Mouse (Mus musculus) monocyte, adult 5-6 weeks (primary cell): ENCODE measurements around the gene Gm20517. TPM values are rescaled to one million over a fixed set of nuclear protein-coding genes. Genes with fewer than 3 reads are reported as not detected.

ENCODE experiments used
- ATAC-seq: fragments of 153-309, 156-312 bp; replicated peaks from 2 replicates; pipeline ENCODE4 v1.8.0; 2017; ENCODE audit warnings: mild to moderate bottlenecking; ENCODE audit not compliant: low TSS enrichment, insufficient number of reproducible peaks, severe bottlenecking, poor library complexity, low FRiP score
- total RNA-seq: library from RNA; stranded (forward); fragments of 200-1000, 200-491, 200-594 nt; gene quantifications from 3 replicates; pipeline ENCODE4 v1.2.3, GENCODE M21; 2017

The Gm20517 gene
- 0.21 to 4.1 TPM (median 3.4 TPM) in 3 replicates for total RNA-seq

DNA sequence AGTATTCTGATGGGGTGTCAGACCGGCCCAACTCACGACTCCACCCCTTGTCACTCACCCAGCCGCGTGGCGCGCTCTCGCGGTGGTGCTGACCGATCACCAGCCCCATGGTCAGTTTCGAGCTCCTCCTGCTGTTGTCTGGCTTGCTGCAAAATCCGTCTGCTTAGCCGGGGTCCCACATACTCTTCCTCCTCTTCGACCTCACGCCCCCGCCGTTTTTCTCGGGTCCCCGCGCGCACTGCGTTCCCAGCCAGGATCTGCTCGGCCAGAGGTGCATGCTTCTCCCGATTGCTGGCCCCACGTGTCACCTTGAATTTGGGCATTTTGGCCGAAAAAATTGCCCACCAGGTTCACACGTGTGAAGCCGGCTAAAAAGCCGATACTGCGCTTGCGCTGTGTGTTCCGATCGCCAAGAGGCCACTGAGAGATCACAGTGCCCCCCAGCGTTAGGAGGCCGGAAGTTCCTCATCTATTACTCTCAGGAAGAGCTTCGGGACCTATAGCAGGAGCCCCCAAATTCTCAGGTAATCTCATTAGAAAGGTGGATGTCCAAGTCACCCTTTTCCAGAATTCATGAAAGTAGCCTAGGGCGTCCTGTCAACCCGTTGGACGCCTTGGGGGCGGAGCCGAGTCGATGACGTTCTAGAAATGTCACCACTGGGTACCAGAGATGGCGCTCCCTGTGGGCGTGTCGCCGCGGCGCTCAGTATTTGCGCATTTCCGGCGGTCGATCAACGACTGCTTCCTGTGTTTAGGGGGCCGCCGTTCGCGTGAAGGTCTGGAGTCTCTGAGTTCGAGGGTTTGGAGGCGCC lies at the start of gene Gm20517, which contains the start of the genes Bysl and Med20:
TSS of gene Gm20517 (plus strand) at position 741 of the 812 bp plus-strand sequence.
TSS of gene Bysl (minus strand) at position 644 of the 812 bp plus-strand sequence.
TSS of gene Med20 (plus strand) at position 734 of the 812 bp plus-strand sequence.
- peak; percentile 91 for ATAC-seq

DNA sequence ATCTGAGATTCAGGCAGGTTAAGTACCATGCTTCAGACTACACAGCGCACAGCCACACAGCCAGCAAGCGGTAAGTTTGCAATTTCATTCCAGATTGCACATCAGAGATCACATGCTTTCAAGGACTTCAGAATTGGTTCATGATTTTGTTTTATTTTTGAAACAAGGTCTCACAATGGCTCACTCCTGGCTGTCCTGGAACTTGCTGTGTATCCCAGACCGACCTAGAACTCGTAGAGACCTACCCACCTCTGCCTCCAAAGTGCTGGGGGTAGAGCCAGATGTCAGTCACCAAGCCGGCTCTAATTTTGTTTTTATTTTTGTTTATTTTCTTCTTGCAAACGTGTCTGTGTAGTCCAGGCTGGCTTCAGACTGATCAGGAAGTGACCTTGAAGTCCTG lies 48.5 kb upstream of the Gm20517 start:
- no peak for ATAC-seq

- no peak for ATAC-seq
Measured at GRCm38 (mm10) chr17:47564612-47565011, 46.8 kb upstream of the Gm20517 start.

DNA sequence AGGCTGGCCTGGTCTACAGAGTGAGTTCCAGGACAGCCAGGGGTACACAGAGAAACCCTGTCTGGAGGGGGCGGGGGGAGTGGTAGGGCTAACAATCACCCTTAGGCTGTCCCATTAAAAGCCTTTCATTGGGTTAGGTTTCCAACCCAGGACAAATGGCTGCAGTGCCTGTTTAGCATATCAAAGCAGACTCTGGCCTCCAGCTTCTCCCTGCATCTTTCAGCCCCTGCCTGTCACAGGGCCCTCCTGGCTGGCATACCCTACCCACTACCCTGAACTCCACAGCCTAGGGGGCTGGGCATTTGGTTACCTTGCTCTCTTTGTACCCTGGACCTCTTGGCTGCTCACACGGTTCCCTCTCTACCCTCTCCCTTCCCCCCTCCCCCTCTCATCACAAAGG lies 45.3 kb upstream of the Gm20517 start:
- ATAC-seq = no peak

GRCm38 (mm10) chr17:47567271-47567670 lies 44.1 kb upstream of the Gm20517 start:
- ATAC-seq = no peak

GRCm38 (mm10) chr17:47568389-47568788 lies 43.0 kb upstream of the Gm20517 start:
- ATAC-seq = no peak

DNA sequence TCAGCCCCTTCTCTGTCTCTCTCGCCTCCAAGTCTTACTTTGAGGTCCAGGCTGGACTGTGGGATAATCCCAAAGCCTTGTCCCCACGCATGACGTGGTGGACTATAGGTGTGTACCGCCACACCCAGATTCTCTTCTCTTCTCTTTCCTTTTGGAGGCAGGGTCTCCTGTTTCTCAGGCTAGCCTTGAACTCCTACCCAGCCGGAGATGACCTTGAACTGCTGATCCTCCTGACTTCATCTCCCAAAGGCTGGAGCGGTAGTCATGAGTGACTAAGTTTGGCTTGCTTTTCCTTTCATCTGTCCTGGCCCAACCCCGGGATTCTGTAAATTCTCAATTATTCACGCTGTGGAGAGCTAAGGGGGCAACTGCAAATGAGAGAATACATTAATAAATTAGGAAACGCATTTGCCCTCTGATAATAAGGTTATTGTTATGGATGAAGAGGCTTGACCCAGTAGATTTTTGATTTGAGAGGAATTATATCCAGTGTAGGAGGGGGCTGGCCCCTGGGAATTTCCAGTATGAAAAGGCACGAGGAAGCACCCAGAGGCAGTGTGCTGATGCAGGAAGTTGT lies 42.4 kb upstream of the Gm20517 start:
- ATAC-seq = no peak

GRCm38 (mm10) chr17:47571621-47572020 lies 39.8 kb upstream of the Gm20517 start:
- ATAC-seq = no peak

GRCm38 (mm10) chr17:47572436-47572835 lies 39.0 kb upstream of the Gm20517 start:
- ATAC-seq = no peak

- ATAC-seq = no peak
Measured at GRCm38 (mm10) chr17:47574028-47574427, 37.4 kb upstream of the Gm20517 start.

DNA sequence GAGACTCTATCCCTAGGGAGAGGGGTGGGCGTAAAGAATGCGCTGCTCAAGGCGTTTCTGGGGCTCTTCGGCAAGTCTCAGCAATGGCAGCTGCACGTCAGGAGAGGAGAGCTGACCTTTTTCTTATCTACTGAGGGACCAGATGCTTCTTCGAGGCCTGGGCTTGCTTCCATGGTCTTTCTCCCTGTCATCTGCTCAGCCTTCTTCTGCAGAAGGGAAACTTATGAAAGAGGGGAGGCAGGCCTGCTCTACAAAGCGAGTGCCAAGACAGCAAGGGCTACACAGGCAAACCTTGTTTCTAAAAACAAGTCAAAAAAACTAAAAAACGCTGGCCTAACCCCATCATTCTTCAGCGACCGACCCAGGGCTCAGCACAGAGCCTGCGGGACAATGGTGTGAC lies 36.6 kb upstream of the Gm20517 start:
- no peak for ATAC-seq

- ATAC-seq = no peak
Measured at GRCm38 (mm10) chr17:47578655-47579054, 32.7 kb upstream of the Gm20517 start.

DNA sequence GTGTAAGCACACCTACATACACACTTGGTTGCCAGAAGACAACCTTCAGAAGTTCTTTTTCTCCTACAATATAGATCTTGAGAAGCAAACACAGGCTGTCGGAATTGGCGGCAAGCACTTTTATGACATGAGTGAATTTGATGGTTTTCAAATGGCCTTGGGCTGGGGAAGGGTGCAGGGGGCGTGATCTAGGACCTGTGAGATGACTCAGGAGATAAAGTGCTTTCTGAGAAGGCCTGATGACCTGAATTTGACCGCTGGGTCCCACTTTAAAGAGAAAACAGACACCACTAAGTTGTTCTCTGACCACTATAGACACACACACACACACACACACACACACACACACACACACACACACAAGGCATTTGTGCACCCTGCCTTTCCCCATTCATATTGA lies 30.4 kb upstream of the Gm20517 start:
- ATAC-seq = no peak

DNA sequence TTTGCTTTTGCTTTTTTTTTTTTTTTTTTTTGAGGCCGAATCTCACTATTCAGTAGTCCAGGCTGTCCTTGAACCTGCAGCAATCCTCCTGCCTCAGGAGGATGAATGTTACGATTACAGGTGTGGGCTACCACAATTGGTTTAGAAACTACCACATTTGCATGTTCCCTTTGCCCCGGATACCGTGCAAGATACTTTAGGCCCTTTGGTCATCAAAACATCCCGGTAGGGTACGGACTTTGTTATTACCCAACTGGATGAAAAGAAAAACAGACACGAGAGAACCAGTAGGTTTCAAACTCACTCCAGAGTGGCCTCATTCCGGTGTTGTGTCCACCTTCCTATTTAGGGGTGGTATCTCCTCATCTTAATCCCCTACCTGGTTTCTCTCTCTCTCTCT lies 22.9 kb upstream of the Gm20517 start:
- no peak for ATAC-seq

DNA sequence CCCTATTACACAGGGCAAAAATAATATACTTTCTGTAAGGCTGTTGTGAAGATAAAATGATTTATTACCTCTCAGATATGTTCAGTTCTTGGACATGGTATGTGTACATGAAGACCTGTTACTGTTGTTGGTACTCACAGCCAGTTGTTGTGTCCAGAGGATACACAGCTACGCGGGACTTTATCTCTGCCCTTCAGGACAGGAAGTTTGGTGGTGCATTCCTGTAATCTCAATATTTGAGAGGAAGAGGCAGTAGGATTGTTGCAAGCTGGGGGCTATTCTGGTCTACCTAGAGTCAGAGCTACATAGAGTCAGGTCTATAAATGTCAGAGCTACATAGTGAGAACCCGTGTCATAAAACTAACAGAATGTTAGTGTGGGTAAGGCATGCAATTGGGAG lies 20.3 kb upstream of the Gm20517 start:
- ATAC-seq = no peak

GRCm38 (mm10) chr17:47593215-47593853 lies 18.1 kb upstream of the Gm20517 start:
- ATAC-seq = peak; percentile 53

DNA sequence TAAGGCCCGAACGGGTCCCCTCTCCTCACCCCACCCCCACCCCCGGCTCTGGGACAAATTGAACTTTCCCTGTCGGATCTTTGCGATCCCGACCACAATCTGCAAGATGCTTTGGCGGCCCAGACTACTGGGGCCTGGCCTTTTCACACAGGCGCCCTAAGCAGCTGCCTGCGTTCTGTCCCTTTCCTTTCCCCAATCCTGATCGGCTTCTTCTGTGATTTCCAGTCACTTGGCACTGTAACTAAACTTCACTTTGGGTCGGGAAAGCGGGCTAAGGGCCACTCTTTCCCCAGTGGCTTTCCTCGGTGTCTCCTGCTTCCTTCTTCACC lies 17.6 kb upstream of the Gm20517 start:
- no peak for ATAC-seq

- no peak for ATAC-seq
Measured at GRCm38 (mm10) chr17:47594183-47594968, 17.0 kb upstream of the Gm20517 start.

DNA sequence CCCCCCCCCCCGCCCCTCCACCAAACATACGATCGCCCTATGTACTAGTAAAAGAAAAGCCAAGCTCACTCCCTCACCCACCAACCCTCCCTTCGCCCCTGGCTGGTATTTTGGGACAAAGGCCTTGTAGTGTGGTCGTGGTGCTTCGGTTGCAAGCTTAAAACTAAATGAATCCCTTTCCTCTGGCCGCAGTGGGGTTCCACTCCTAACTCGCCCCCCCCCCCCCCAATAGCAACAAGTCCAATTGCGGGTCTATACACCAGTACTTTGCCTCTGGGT lies 16.5 kb upstream of the Gm20517 start:
- no peak for ATAC-seq
